Mouse (Mus musculus): ENCODE measurements at regions not wholly inside any gene's neighbourhood (a gene's known extent, or its start where the extent isn't known, plus 50 kb on each side); places are given as distances from the start of the nearest gene placed in this dataset.

GRCm38 (mm10) chr1:41165878-41166786 is 360.7 kb downstream of the Tmem182 start:
- TF ChIP-seq CTCF (IDR thresholded peaks at IDR 0.05) (no peak), EP300 (IDR thresholded peaks at IDR 0.05) (no peak)
